Mouse (Mus musculus) small intestine, adult 2 months (tissue): ENCODE data around the gene Prl2c2. TPM values are rescaled to one million over a fixed set of nuclear protein-coding genes. Genes with fewer than 3 reads are reported as not detected.
"Not testable (repeated sequence)": the region's sequence is repeated elsewhere in the genome, so short reads cannot be mapped to it uniquely, and the experiment has no call there.

ENCODE experiments used
- H3K27ac ChIP-seq: fragments of 200-500 bp; 2 replicates; pipeline ENCODE4 v1.5.1; 2012; ENCODE audit warnings: low read depth, low read length, control low read depth, inconsistent platforms; ENCODE audit not compliant: insufficient read depth
- H3K27me3 ChIP-seq: fragments of 200-500 bp; 2 replicates; pipeline ENCODE4 v1.6.1; 2012; ENCODE audit warnings: mild to moderate bottlenecking, moderate library complexity, low read length, inconsistent platforms; ENCODE audit not compliant: control insufficient read depth, insufficient read depth
- H3K36me3 ChIP-seq: fragments of 200-500 bp; 2 replicates; pipeline ENCODE4 v1.6.1; 2012; ENCODE audit warnings: mild to moderate bottlenecking, low read length, control low read depth, inconsistent platforms; ENCODE audit not compliant: control insufficient read depth, insufficient read depth
- H3K4me1 ChIP-seq: fragments of 200-500 bp; 2 replicates; pipeline ENCODE4 v1.6.1; 2012; ENCODE audit warnings: low read length, inconsistent platforms, mixed read lengths; ENCODE audit not compliant: control insufficient read depth, insufficient read depth, insufficient read length
- H3K4me3 ChIP-seq: fragments of 200-500 bp; 2 replicates; pipeline ENCODE4 v1.5.1; 2012; ENCODE audit warnings: low read depth, mild to moderate bottlenecking, control low read depth, inconsistent platforms, low read length, moderate library complexity
- WGBS: fragments of 180-500 bp; shearing (Covaris S2); methylation state at CpG from one replicate; pipeline ENCODE4 v1.1.7; 2018; 5-methylcytosine and 5-hydroxymethylcytosine counted together
- polyA plus RNA-seq: library from polyadenylated mRNA; depleted of rRNA; stranded (reverse); fragments of >200 nt; gene quantifications from 2 replicates; pipeline ENCODE4 v1.2.3, GENCODE M21; 2012; rRNA removed

Gene Prl2c2
- not detected in 2 replicates for polyA plus RNA-seq

- not testable (repeated sequence) for H3K36me3 ChIP-seq, H3K4me3 ChIP-seq, H3K27ac ChIP-seq, H3K27me3 ChIP-seq, H3K4me1 ChIP-seq
- WGBS, result 45% methylated on average over 2 of the region's 2 CpGs
These were observed at the start of gene Prl2c2 for GRCm38 (mm10) chr13:13005283-13005682. Prl2c2 (minus strand) TSS chr13:13005383.

- H3K4me1 ChIP-seq, H3K27me3 ChIP-seq, H3K4me3 ChIP-seq, H3K36me3 ChIP-seq, H3K27ac ChIP-seq: not testable (repeated sequence)
- 59% methylated on average over 3 of the region's 3 CpGs for WGBS
These were observed 20.7 kb upstream of the Prl2c2 start for GRCm38 (mm10) chr13:13025872-13026271.

- not testable (repeated sequence) for H3K4me3 ChIP-seq, H3K27ac ChIP-seq, H3K4me1 ChIP-seq, H3K27me3 ChIP-seq, H3K36me3 ChIP-seq
- 72% methylated on average over 2 of the region's 2 CpGs for WGBS
These were observed 8.9 kb upstream of the Prl2c2 start for GRCm38 (mm10) chr13:13013993-13014549.

Other genes starting within 250 kb of the Prl2c2 start
- gene Prl2c3, start 205.3 kb downstream of the Prl2c2 start, polyA plus RNA-seq, result not detected in 2 replicates
- not detected in 2 replicates for gene Prl2c5, start 177.3 kb upstream of the Prl2c2 start, polyA plus RNA-seq